Mouse (Mus musculus): ENCODE data around the gene 1700088E04Rik.

Gene 1700088E04Rik

GRCm38 (mm10) chr15:79098220-79098619, 42.8 kb downstream of the 1700088E04Rik start:
- no peak for DNase-seq

- no peak for DNase-seq
Measured at GRCm38 (mm10) chr15:79097611-79098025, 43.4 kb downstream of the 1700088E04Rik start.

GRCm38 (mm10) chr15:79097135-79097534, 43.9 kb downstream of the 1700088E04Rik start:
- no peak for DNase-seq

DNA sequence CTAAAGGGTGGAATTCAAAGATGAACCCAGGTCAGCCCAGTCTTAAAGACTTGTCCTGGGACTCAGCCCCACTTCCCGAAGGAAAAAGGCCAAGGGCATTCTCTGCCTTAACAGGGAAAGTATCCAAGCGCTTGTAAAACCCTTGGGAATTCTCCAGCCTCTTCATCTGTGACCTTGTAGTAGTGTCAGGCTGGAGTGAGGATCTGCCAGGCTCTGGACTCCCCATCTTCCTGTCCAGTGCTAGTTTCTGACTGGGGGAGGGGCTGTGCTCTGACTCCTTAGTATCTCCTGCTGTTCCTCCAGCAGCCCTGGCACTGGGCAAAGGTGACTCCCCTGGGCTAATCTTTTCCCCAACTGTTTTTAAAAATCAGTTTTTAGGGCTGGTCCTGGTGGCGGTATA, 44.5 kb downstream of the 1700088E04Rik start:
- DNase-seq = no peak

DNA sequence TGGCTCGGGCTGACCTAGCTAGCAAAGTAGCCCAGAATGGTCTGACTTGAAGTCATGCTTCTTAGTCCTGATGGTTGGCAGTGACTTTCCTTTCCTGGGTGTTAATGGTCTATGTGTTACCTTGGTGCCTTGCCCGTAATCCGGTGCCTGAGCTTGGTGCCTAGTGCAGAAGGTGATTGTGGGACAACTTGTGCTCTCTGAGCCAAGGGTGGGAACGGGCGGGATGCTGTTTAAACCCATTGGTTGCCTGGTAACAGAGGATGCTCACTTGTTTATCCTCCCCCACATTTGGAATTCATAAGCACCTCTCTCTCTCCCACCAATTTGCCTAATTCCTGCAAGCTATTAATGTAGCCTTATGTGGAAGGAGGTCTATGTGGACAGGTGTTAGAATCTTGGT, 45.6 kb downstream of the 1700088E04Rik start:
- no peak for DNase-seq

GRCm38 (mm10) chr15:79093083-79093839, 47.8 kb downstream of the 1700088E04Rik start:
- no peak for DNase-seq

- DNase-seq = no peak
Measured at GRCm38 (mm10) chr15:79092284-79092683, 48.8 kb downstream of the 1700088E04Rik start.

DNA sequence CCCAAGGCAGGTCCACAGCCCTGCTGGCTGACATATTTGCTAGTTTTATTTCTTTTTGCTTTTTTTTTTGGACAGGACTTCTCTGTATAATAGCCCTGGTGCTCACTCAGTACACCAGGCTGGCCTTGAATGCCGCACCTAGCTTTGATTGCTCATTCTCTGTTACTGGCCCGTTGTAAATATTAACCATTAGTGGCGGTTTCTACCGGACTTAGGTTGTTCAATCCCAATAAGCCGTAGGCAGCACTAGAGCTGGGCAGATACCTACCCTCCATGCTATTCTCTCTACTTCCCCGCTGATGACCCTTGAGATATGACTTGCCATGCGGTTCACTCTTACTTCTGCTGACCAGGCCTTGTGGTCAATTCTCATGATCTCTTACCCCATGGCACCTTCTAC, 61.5 kb downstream of the 1700088E04Rik start:
- no peak for DNase-seq

Data from thymus, postnatal 14 days (tissue).